In genomic region chr14:26969164-26969563, GRCm38 (mm10) we compare ENCODE assay signal across 8 mouse cellular contexts. TPM values are rescaled to one million over a fixed set of nuclear protein-coding genes. Genes with fewer than 3 reads are reported as not detected.
DNase-seq lines count a peak whose midpoint lies in the region; ATAC-seq and TF ChIP-seq lines count a peak whose summit lies in the region.
"Had no signal": no experiment of that assay in that cellular context is flagged by ENCODE, and none has a peak within 500 bp of the region (broad histone marks: within the 10 kb centered on the region; RNA-seq: fewer than 3 reads in every experiment).

No protein-coding gene starts in this region.

- DNase-seq in liver, adult 2 months (ENCODE audit: extremely low read depth, low read depth, low spot score), result peak; percentile 6
- DNase-seq in liver, result no peak
- no peak for DNase-seq in limb, embryonic 14.5 days (ENCODE audit: low spot score)
- no peak for DNase-seq in Muller cell, postnatal 12 days (ENCODE audit: inconsistent ontology term)
- no peak for DNase-seq in right cerebral cortex, postnatal 14 days

- H3K9ac ChIP-seq in liver, adult 2 months (ENCODE audit: low read depth, low read length), result no peak overlapping the region
- H3K9ac ChIP-seq in forebrain, embryonic 13.5 days, result peak overlapping the region; percentile 92
- peak overlapping the region; percentile 91 for H3K9ac ChIP-seq in limb, embryonic 14.5 days (ENCODE audit: low read depth, low read length, severe bottlenecking)
- H3K9ac ChIP-seq in stomach, embryonic 14.5 days (replicated peaks; ENCODE audit: low read depth, low read length), result peak overlapping the region; percentile 66

- no peaks in the 10 kb centered on the region for H3K27me3 ChIP-seq in liver, adult 2 months (ENCODE audit: control insufficient read depth, insufficient read depth, low read length)
- no peaks in the 10 kb centered on the region for H3K27me3 ChIP-seq in forebrain, embryonic 13.5 days
- no peaks in the 10 kb centered on the region for H3K27me3 ChIP-seq in limb, embryonic 14.5 days (ENCODE audit: control insufficient read depth, insufficient read depth, low read length)
- no peaks in the 10 kb centered on the region for H3K27me3 ChIP-seq in stomach, embryonic 14.5 days (ENCODE audit: control insufficient read depth, insufficient read depth, low read length)

- WGBS in liver, adult 2 months, result 13% methylated on average over 3 of the region's 3 CpGs
- WGBS in forebrain, embryonic 13.5 days, result 79% methylated on average over 3 of the region's 3 CpGs
- WGBS in limb, embryonic 14.5 days, result 71% methylated on average over 3 of the region's 3 CpGs
- WGBS in stomach, embryonic 14.5 days, result 61% methylated on average over 3 of the region's 3 CpGs

- H3K36me3 ChIP-seq in liver, adult 2 months (ENCODE audit: control insufficient read depth, insufficient read depth, low read length), result no peaks in the 10 kb centered on the region
- H3K36me3 ChIP-seq in forebrain, embryonic 13.5 days (ENCODE audit: poor library complexity, severe bottlenecking), result no peaks in the 10 kb centered on the region; the same call in 1 of the 2 replicates
- H3K36me3 ChIP-seq in limb, embryonic 14.5 days (ENCODE audit: control insufficient read depth, insufficient read depth, low read length), result no peaks in the 10 kb centered on the region
- H3K36me3 ChIP-seq in stomach, embryonic 14.5 days (ENCODE audit: control insufficient read depth, insufficient read depth, low read length), result no peaks in the 10 kb centered on the region; the same call in 1 of the 2 replicates

- H3K27ac ChIP-seq in liver, adult 2 months (replicated peaks; ENCODE audit: insufficient read depth, low read depth, low read length), result no peak overlapping the region
- no peak overlapping the region for H3K27ac ChIP-seq in forebrain, embryonic 13.5 days
- H3K27ac ChIP-seq in limb, embryonic 14.5 days (replicated peaks; ENCODE audit: low read depth, low read length), result no peak overlapping the region
- no peak overlapping the region; the same call in 1 of the 2 replicates for H3K27ac ChIP-seq in stomach, embryonic 14.5 days (ENCODE audit: low read length)

- no peak for TF ChIP-seq CTCF in liver, adult 2 months (IDR thresholded peaks at IDR 0.05; ENCODE audit: low read depth, low read length)

- no peaks in the 10 kb centered on the region for H3K9me3 ChIP-seq in forebrain, embryonic 13.5 days (replicated peaks)
- no peaks in the 10 kb centered on the region for H3K9me3 ChIP-seq in limb, embryonic 14.5 days (ENCODE audit: control insufficient read depth, low read length)
- H3K9me3 ChIP-seq in stomach, embryonic 14.5 days (ENCODE audit: control insufficient read depth, low read depth, low read length), result no peaks in the 10 kb centered on the region

- ATAC-seq in forebrain, embryonic 13.5 days, result no peak
- no peak for ATAC-seq in limb, embryonic 14.5 days (ENCODE audit: low FRiP score, low read depth)
- no peak for ATAC-seq in stomach, embryonic 14.5 days (ENCODE audit: insufficient number of reproducible peaks, insufficient read depth, low FRiP score, low read depth)

- peak overlapping the region; percentile 66 for H3K4me2 ChIP-seq in forebrain, embryonic 13.5 days
- peak overlapping the region; percentile 54 for H3K4me2 ChIP-seq in limb, embryonic 14.5 days (replicated peaks; ENCODE audit: low read depth, low read length, severe bottlenecking)
- H3K4me2 ChIP-seq in stomach, embryonic 14.5 days (replicated peaks; ENCODE audit: low read depth, low read length), result peak overlapping the region; percentile 69

- H3K4me1 ChIP-seq in liver, adult 2 months (ENCODE audit: control insufficient read depth, insufficient read depth, low read length), result peaks cover 6% of the 10 kb centered on the region
- H3K4me1 ChIP-seq in forebrain, embryonic 13.5 days, result peaks cover 23% of the 10 kb centered on the region
- no peaks in the 10 kb centered on the region; the same call in 1 of the 2 replicates for H3K4me1 ChIP-seq in limb, embryonic 14.5 days (ENCODE audit: control insufficient read depth, insufficient read depth, low read length)
- H3K4me1 ChIP-seq in stomach, embryonic 14.5 days (ENCODE audit: control insufficient read depth, insufficient read depth, low read length), result peaks cover 9% of the 10 kb centered on the region; the same call in 1 of the 2 replicates

- TF ChIP-seq POLR2A in liver, adult 2 months (IDR thresholded peaks at IDR 0.05; ENCODE audit: extremely low read depth, insufficient read depth, low read length), result no peak
- TF ChIP-seq POLR2A in limb, embryonic 14.5 days (IDR thresholded peaks at IDR 0.05; ENCODE audit: borderline replicate concordance, extremely low read depth, insufficient read depth, insufficient read length), result no peak

- H3K4me3 ChIP-seq in liver, adult 2 months (ENCODE audit: insufficient read depth, low read depth, low read length), result peak overlapping the region; percentile 68; the same call in 1 of the 2 replicates
- peak overlapping the region; percentile 88 for H3K4me3 ChIP-seq in forebrain, embryonic 13.5 days
- peak overlapping the region; percentile 92 for H3K4me3 ChIP-seq in limb, embryonic 14.5 days (replicated peaks; ENCODE audit: low read length)
- peak overlapping the region; percentile 75 for H3K4me3 ChIP-seq in stomach, embryonic 14.5 days (ENCODE audit: low read depth, low read length)

- peaks cover 11% of the 10 kb centered on the region; the same call in 1 of the 2 replicates for H3K79me2 ChIP-seq in liver, adult 2 months (ENCODE audit: control insufficient read depth, insufficient read depth, low read length)

RNA-seq across cellular contexts. Expression of gene Appl1, which starts 1.9 kb away (rescaled TPM):
- total RNA-seq in liver, adult 2 months (2014; rRNA removed), result 7.9 and 9.7 TPM in 2 replicates
- 1.2 and 1.5 TPM in 2 replicates for polyA plus RNA-seq in liver, adult 2 months (2012; rRNA removed)
- polyA plus RNA-seq in forebrain, embryonic 13.5 days (2015; fragmentation: Nextera tagmentation; extraction: Ambion mirVana), result 62.0 and 70.0 TPM in 2 replicates
- 23.1 and 23.4 TPM in 2 replicates for polyA plus RNA-seq in limb, embryonic 14.5 days (2012; rRNA removed)
- polyA plus RNA-seq in limb, embryonic 14.5 days (2014; fragmentation: Nextera tagmentation; extraction: Ambion mirVana), result 47.4 and 52.7 TPM in 2 replicates
- 61.3 and 63.4 TPM in 2 replicates for polyA plus RNA-seq in stomach, embryonic 14.5 days (2014; fragmentation: Nextera tagmentation; extraction: Ambion mirVana)

RNA-seq across cellular contexts. Expression of gene Hesx1, which starts 25.1 kb away (rescaled TPM):
- total RNA-seq in liver, adult 2 months (2014; rRNA removed), result not detected in 2 replicates
- polyA plus RNA-seq in liver, adult 2 months (2012; rRNA removed), result not detected in 2 replicates
- polyA plus RNA-seq in forebrain, embryonic 13.5 days (2015; fragmentation: Nextera tagmentation; extraction: Ambion mirVana), result not detected in 2 replicates
- 0.14 TPM in 1 of 2 replicates, not detected in the other for polyA plus RNA-seq in limb, embryonic 14.5 days (2012; rRNA removed)
- polyA plus RNA-seq in limb, embryonic 14.5 days (2014; fragmentation: Nextera tagmentation; extraction: Ambion mirVana), result not detected in 2 replicates
- polyA plus RNA-seq in stomach, embryonic 14.5 days (2014; fragmentation: Nextera tagmentation; extraction: Ambion mirVana), result not detected in 2 replicates
- polyA plus RNA-seq: large intestine, adult 2 months had no signal
